Mouse (Mus musculus) bone marrow, adult 2 months (tissue): Measurements from ENCODE around the gene Gm11492. TPM values are rescaled to one million over a fixed set of nuclear protein-coding genes. Genes with fewer than 3 reads are reported as not detected.

Experiments
- H3K27ac ChIP-seq: fragments of 200-500 bp; 2 replicates; pipeline ENCODE4 v1.5.1; 2012; ENCODE audit warnings: low read depth, mild to moderate bottlenecking, control low read depth, inconsistent platforms, low read length; ENCODE audit not compliant: control insufficient read depth, poor library complexity, insufficient read depth
- H3K4me1 ChIP-seq: fragments of 200-500 bp; 2 replicates; pipeline ENCODE4 v1.6.1; 2011; ENCODE audit warnings: low read length; ENCODE audit not compliant: control insufficient read depth, insufficient read depth
- H3K4me3 ChIP-seq: fragments of 200-500 bp; replicated peaks from 2 replicates; pipeline ENCODE3; 2011; ENCODE audit warnings: mild to moderate bottlenecking, low read depth, low read length, control low read depth; ENCODE audit not compliant: control insufficient read depth
- CTCF ChIP-seq: fragments of 200-500 bp; IDR thresholded peaks from 2 replicates; pipeline ENCODE4 v1.5.1; 2011; ENCODE audit warnings: low read length, control low read depth; ENCODE audit not compliant: control insufficient read depth, insufficient read depth
- POLR2A ChIP-seq: fragments of 200-500 bp; IDR thresholded peaks from 2 replicates; pipeline ENCODE4 v1.6.1; 2011; ENCODE audit warnings: low read depth, mild to moderate bottlenecking, control low read depth, low read length, borderline replicate concordance; ENCODE audit not compliant: control insufficient read depth
- WGBS: fragments of 180-500 bp; shearing (Covaris S2); methylation state at CpG from one replicate; pipeline ENCODE4 v1.1.7; 2018; 5-methylcytosine and 5-hydroxymethylcytosine counted together
- polyA plus RNA-seq: library from polyadenylated mRNA; stranded (reverse); fragments of >200 nt; gene quantifications from 2 replicates; pipeline ENCODE4 v1.2.4, GENCODE M21; 2011; ENCODE audit warnings: low replicate concordance; ENCODE audit not compliant: missing spikeins, insufficient read depth, insufficient read length

The Gm11492 gene
- polyA plus RNA-seq, 1 experiment: not detected

GRCm38 (mm10) chr11:87574520-87575180 is 8.2 kb downstream of the Gm11492 start:
- no peak overlapping the region for H3K4me3 ChIP-seq
- no peaks in the 10 kb centered on the region; the same call in 1 of the 2 replicates for H3K4me1 ChIP-seq
- 76% methylated on average over 21 of the region's 21 CpGs for WGBS
- no peak overlapping the region for H3K27ac ChIP-seq
- no peak for TF ChIP-seq CTCF
- no peak for TF ChIP-seq POLR2A

- TF ChIP-seq POLR2A: no peak
- no peak for TF ChIP-seq CTCF
- no peak overlapping the region for H3K4me3 ChIP-seq
- WGBS: 64% methylated on average over 6 of the region's 6 CpGs
Measured at GRCm38 (mm10) chr11:87577601-87578248, 11.3 kb downstream of the Gm11492 start.

GRCm38 (mm10) chr11:87578249-87578962 is 12.0 kb downstream of the Gm11492 start:
- Histone ChIP-seq H3K27ac (no peak overlapping the region), H3K4me1 (no peaks in the 10 kb centered on the region; the same call in 1 of the 2 replicates), H3K4me3 (peak overlapping the region; percentile 62)
- under 1% methylated on average over 40 of the region's 40 CpGs for WGBS
- peak; percentile 29; the same call in 1 of the 2 replicates for TF ChIP-seq POLR2A
- no peak for TF ChIP-seq CTCF

More at GRCm38 (mm10) chr11:87577601-87578248, 11.3 kb downstream of the Gm11492 start:
- Histone ChIP-seq H3K4me1 (no peaks in the 10 kb centered on the region; the same call in 1 of the 2 replicates), H3K27ac (no peak overlapping the region)

GRCm38 (mm10) chr11:87578963-87579601 is 12.6 kb downstream of the Gm11492 start:
- Histone ChIP-seq H3K4me3 (peak overlapping the region; percentile 62), H3K4me1 (no peaks in the 10 kb centered on the region; the same call in 1 of the 2 replicates), H3K27ac (no peak overlapping the region)
- no peak for TF ChIP-seq POLR2A
- no peak for TF ChIP-seq CTCF
- WGBS: 12% methylated on average over 10 of the region's 10 CpGs

- no peak for TF ChIP-seq CTCF
- no peak for TF ChIP-seq POLR2A
Measured at GRCm38 (mm10) chr11:87579713-87580112, 13.3 kb downstream of the Gm11492 start.

GRCm38 (mm10) chr11:87580543-87581085 is 14.2 kb downstream of the Gm11492 start:
- Histone ChIP-seq H3K4me3 (no peak overlapping the region), H3K4me1 (no peaks in the 10 kb centered on the region; the same call in 1 of the 2 replicates), H3K27ac (no peak overlapping the region)
- 78% methylated on average over 10 of the region's 10 CpGs for WGBS
- TF ChIP-seq POLR2A (no peak), CTCF (no peak)

More at GRCm38 (mm10) chr11:87579713-87580112, 13.3 kb downstream of the Gm11492 start:
- 70% methylated on average over 1 of the region's 1 CpGs for WGBS
- Histone ChIP-seq H3K27ac (no peak overlapping the region), H3K4me3 (no peak overlapping the region), H3K4me1 (no peaks in the 10 kb centered on the region; the same call in 1 of the 2 replicates)

- TF ChIP-seq CTCF: no peak
- no peak for TF ChIP-seq POLR2A
- H3K4me3 ChIP-seq: no peak overlapping the region
- no peaks in the 10 kb centered on the region; the same call in 1 of the 2 replicates for H3K4me1 ChIP-seq
- WGBS: 89% methylated on average over 12 of the region's 12 CpGs
- H3K27ac ChIP-seq: no peak overlapping the region
Measured at GRCm38 (mm10) chr11:87581161-87581865, 14.9 kb downstream of the Gm11492 start.
